Mouse (Mus musculus) erythroid progenitor cell, adult 5-6 weeks (primary cell): ENCODE data around the gene Ptf1a. TPM values are rescaled to one million over a fixed set of nuclear protein-coding genes. Genes with fewer than 3 reads are reported as not detected.

Source experiments
- ATAC-seq: replicated peaks from 2 replicates; pipeline ENCODE4 v1.8.0; 2016; ENCODE audit warnings: moderate number of reproducible peaks, mild to moderate bottlenecking, moderate TSS enrichment, inconsistent platforms; ENCODE audit not compliant: poor library complexity, low FRiP score, severe bottlenecking
- total RNA-seq, 2 experiments: library from RNA; stranded (forward) in 1 of 2; stranded (reverse) in 1 of 2; fragments of 150-400 nt in 1 of 2; fragments of 186-747, 209-891 nt in 1 of 2; gene quantifications; 2 replicates each; pipeline versions ENCODE4 v1.2.3 to v1.2.4; 2015 to 2017; ENCODE audit warnings: low replicate concordance in 2 of 2

Gene Ptf1a
- total RNA-seq, 2 experiments from 2014 or later, result not detected

- no peak for ATAC-seq
Measured at GRCm38 (mm10) chr2:19448042-19448700, 2.7 kb downstream of the Ptf1a start.

GRCm38 (mm10) chr2:19449308-19449707 is 3.8 kb downstream of the Ptf1a start:
- no peak for ATAC-seq

DNA sequence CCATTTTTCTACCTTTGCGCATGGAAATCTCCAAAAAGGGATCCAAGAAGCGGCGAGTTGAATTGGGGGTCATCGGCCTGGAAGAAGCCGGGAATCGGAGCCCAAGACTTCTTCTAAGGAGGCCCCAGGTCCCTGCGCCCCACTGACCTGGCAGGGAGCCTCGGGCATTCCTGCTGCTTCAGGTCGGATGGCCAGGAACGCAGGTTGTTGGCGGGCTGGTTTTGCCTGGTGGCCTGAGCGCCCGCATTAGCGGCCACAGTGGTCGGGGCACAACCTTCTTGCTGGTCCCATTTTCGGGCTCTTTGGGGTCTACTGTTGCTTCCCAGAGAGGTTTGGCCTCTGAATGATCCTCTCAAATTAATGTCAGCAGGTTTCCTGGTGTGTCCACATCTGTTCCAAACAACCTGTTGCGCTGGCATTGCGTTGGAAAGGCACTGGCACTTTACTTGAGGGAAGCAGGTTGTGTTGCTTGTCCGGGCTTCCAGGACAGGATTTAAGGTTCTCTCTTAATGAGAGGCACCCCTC is 7.1 kb downstream of the Ptf1a start:
- ATAC-seq, result no peak

GRCm38 (mm10) chr2:19455228-19455627 is 9.8 kb downstream of the Ptf1a start:
- ATAC-seq, result no peak

GRCm38 (mm10) chr2:19455857-19456482 is 10.5 kb downstream of the Ptf1a start:
- no peak for ATAC-seq

- ATAC-seq, result no peak
Measured at GRCm38 (mm10) chr2:19458785-19459184, 13.3 kb downstream of the Ptf1a start.

DNA sequence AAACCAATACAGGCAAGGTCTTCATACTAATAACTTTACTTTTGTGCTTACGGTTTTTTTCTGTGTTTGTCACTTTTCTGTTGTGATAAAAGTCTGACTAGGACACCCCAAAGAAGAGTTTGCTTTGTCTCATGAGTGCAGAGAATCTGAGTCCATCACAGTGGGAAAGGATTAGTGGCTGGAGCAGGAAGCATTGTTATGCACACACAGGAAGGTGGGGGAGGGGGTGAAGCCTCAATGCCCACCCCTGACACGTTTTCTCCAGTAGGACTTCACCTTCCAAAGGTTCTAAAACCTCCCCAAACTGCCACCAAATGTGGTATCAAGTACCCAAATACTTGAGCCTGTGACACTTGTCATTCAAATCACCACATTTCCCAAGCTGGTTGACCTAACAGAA is 16.5 kb downstream of the Ptf1a start:
- ATAC-seq, result no peak

GRCm38 (mm10) chr2:19490262-19490661 is 44.8 kb downstream of the Ptf1a start:
- no peak for ATAC-seq

Other genes with a start within 250 kb of the Ptf1a start
- gene Armc3, start 246.4 kb upstream of the Ptf1a start, total RNA-seq (2015; ENCODE audit: low replicate concordance), result not detected in 2 replicates
- gene Armc3, start 246.4 kb upstream of the Ptf1a start, total RNA-seq (2017; ENCODE audit: low replicate concordance), result not detected in 2 replicates
- gene Msrb2, start 74.2 kb upstream of the Ptf1a start, total RNA-seq (2015; ENCODE audit: low replicate concordance), result 9.4 TPM in 1 of 2 replicates, not detected in the other
- gene Msrb2, start 74.2 kb upstream of the Ptf1a start, total RNA-seq (2017; ENCODE audit: low replicate concordance), result 0.61 and 2.1 TPM in 2 replicates
- not detected in 2 replicates for gene 4921504E06Rik, start 108.3 kb downstream of the Ptf1a start, total RNA-seq (2015; ENCODE audit: low replicate concordance)
- not detected in 2 replicates for gene 4921504E06Rik, start 108.3 kb downstream of the Ptf1a start, total RNA-seq (2017; ENCODE audit: low replicate concordance)
- 3.6 and 13.4 TPM in 2 replicates for gene Otud1, start 212.1 kb downstream of the Ptf1a start, total RNA-seq (2015; ENCODE audit: low replicate concordance)
- 3.7 and 6.5 TPM in 2 replicates for gene Otud1, start 212.1 kb downstream of the Ptf1a start, total RNA-seq (2017; ENCODE audit: low replicate concordance)